Mouse (Mus musculus): ENCODE results near the gene Alas2. TPM values are rescaled to one million over a fixed set of nuclear protein-coding genes. Genes with fewer than 3 reads are reported as not detected.

Alas2 gene
- polyA plus RNA-seq (2012; rRNA removed): 0.19 and 0.47 TPM in 2 replicates

DNA sequence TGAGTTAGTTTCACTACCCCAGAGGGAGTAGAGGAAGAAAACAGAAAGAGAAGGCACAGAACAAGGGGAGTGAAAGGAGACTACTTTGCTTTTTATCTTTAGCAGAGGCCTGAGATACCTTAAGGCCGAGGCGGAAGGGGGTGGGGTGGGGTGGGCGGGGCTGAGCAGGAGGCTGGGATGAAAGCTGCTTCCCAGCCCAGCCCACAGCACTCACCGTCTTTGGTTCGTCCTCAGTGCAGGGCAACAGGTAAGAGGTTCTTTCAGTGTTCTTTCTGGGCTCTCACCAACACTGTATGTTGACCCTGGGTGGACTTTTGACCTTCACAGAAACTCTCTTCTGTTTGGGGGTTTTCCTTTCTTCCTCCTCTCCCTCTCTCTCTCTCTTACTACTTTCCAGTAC, at the start of gene Alas2:
TSS of gene Alas2 (plus strand) at position 137 of the 400 bp plus-strand sequence.
- no peak within 1 kb of the TSS for H3K4me3 ChIP-seq (ENCODE audit: low read depth, low read length)
- H3K36me3 ChIP-seq (ENCODE audit: control insufficient read depth, insufficient read depth, low read length): no peaks in the 10 kb centered on the region
- H3K27me3 ChIP-seq (ENCODE audit: control insufficient read depth, insufficient read depth, low read length): no peaks in the 10 kb centered on the region
- no peak within 1 kb of the TSS for H3K27ac ChIP-seq (ENCODE audit: insufficient read depth, low read depth, low read length)
- no peak for TF ChIP-seq CTCF (IDR thresholded peaks at IDR 0.05; ENCODE audit: extremely low read depth, insufficient read length, insufficient replicate concordance, low read depth, low read length)
- no peak for TF ChIP-seq POLR2A (IDR thresholded peaks at IDR 0.05; ENCODE audit: low read depth, low read length)
- 54% methylated on average over 5 of the region's 5 CpGs for WGBS
- H3K4me1 ChIP-seq (ENCODE audit: control insufficient read depth, insufficient read depth, insufficient read length, low read length): no peaks in the 10 kb centered on the region

DNA sequence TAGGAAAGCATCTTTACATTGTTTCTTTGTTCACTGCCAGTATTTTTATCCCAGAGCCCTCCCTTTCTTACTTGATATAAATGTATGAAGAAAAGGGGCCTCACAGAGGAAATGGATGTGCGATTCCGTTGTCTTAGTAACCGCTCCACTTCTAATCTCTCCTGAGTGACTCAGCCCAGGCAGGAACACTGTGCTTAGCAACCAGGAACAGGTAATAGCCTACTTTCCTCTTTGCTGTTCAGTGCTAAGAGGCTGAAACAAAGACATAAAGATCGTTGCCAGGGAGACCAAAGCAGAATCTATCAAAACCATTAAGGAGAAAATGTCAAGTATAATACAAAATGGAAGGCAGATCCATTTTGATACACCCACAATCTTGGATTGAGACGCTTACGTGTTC, 38.5 kb upstream of the Alas2 start:
- Histone ChIP-seq H3K4me3 (ENCODE audit: low read depth, low read length) (no peak overlapping the region), H3K27ac (ENCODE audit: insufficient read depth, low read depth, low read length) (no peak overlapping the region), H3K27me3 (ENCODE audit: control insufficient read depth, insufficient read depth, low read length) (no peaks in the 10 kb centered on the region), H3K4me1 (ENCODE audit: control insufficient read depth, insufficient read depth, insufficient read length, low read length) (no peaks in the 10 kb centered on the region), H3K36me3 (ENCODE audit: control insufficient read depth, insufficient read depth, low read length) (peaks cover 1% of the 10 kb centered on the region; the same call in 1 of the 2 replicates)
- TF ChIP-seq CTCF (IDR thresholded peaks at IDR 0.05; ENCODE audit: extremely low read depth, insufficient read length, insufficient replicate concordance, low read depth, low read length) (no peak), POLR2A (IDR thresholded peaks at IDR 0.05; ENCODE audit: low read depth, low read length) (no peak)
- 79% methylated on average over 6 of the region's 6 CpGs for WGBS

DNA sequence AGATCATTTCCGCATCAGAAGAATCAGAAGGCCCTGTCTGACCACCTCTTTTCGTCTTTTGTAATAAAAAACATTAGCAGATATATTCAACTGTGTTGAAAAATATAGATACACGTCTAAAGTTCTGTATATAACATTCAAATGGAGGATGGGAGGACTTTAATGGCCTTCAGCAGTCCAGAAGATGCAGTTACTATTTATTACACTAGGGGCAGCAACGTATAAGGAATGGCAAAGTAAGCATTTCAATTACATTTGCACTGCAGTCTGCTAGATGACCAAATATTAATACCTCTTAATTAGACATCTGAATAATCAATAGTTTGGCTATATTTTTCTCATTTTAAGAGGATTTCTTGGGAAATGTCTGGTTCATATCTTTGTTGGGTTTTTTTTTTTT, 36.5 kb upstream of the Alas2 start:
- WGBS: 41% methylated on average over 4 of the region's 4 CpGs
- H3K27me3 ChIP-seq (ENCODE audit: control insufficient read depth, insufficient read depth, low read length): no peaks in the 10 kb centered on the region

DNA sequence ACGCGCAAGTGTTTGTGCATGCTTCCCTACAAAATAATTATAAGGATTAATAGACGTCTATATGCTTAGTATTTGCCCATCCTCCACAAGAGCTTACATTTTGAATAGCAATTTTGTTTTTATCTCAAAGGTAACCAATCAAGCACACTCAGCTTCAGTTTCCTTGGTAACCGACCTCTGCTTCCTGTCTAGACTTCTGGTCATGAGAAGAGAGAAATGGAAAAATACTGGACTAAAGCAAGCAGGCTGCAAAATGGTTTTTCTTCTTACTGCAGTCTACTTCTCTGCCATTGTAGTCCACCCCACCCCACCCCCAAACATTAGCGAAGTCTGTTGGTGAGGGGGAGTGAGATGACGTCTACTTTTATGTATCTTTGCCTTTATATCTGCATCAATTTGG, 35.9 kb upstream of the Alas2 start:
- Histone ChIP-seq H3K36me3 (ENCODE audit: control insufficient read depth, insufficient read depth, low read length) (peaks cover 1% of the 10 kb centered on the region; the same call in 1 of the 2 replicates), H3K4me1 (ENCODE audit: control insufficient read depth, insufficient read depth, insufficient read length, low read length) (no peaks in the 10 kb centered on the region), H3K27ac (ENCODE audit: insufficient read depth, low read depth, low read length) (no peak overlapping the region), H3K27me3 (ENCODE audit: control insufficient read depth, insufficient read depth, low read length) (no peaks in the 10 kb centered on the region), H3K4me3 (ENCODE audit: low read depth, low read length) (no peak overlapping the region)
- no peak for TF ChIP-seq CTCF (IDR thresholded peaks at IDR 0.05; ENCODE audit: extremely low read depth, insufficient read length, insufficient replicate concordance, low read depth, low read length)
- no peak for TF ChIP-seq POLR2A (IDR thresholded peaks at IDR 0.05; ENCODE audit: low read depth, low read length)
- WGBS: 80% methylated on average over 6 of the region's 6 CpGs

More for the DNA sequence above, 36.5 kb upstream of the Alas2 start:
- Histone ChIP-seq H3K4me3 (ENCODE audit: low read depth, low read length) (no peak overlapping the region), H3K27ac (ENCODE audit: insufficient read depth, low read depth, low read length) (no peak overlapping the region), H3K36me3 (ENCODE audit: control insufficient read depth, insufficient read depth, low read length) (peaks cover 1% of the 10 kb centered on the region; the same call in 1 of the 2 replicates), H3K4me1 (ENCODE audit: control insufficient read depth, insufficient read depth, insufficient read length, low read length) (no peaks in the 10 kb centered on the region)
- TF ChIP-seq POLR2A (IDR thresholded peaks at IDR 0.05; ENCODE audit: low read depth, low read length): no peak
- TF ChIP-seq CTCF (IDR thresholded peaks at IDR 0.05; ENCODE audit: extremely low read depth, insufficient read length, insufficient replicate concordance, low read depth, low read length): no peak

DNA sequence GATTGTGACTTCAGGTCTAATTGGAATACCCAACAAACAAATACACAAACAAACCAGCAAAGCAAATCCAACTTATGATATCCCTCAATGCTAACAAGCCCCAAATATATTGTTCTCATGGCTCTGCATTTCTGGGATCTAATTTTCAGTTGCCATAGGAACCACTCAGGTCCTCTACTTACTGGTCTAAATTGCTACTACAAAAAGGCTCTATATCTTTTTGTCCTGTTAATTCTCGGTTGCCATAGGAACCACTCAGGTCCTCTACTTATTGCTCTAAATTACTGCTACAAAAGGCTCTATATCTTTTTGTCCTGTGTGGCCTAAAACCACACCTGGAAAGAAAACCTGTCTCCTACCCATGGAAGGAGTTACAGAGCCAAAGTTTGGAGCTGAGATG, 33.0 kb upstream of the Alas2 start:
- no peak overlapping the region for H3K4me3 ChIP-seq (ENCODE audit: low read depth, low read length)
- TF ChIP-seq POLR2A (IDR thresholded peaks at IDR 0.05; ENCODE audit: low read depth, low read length): no peak
- H3K27me3 ChIP-seq (ENCODE audit: control insufficient read depth, insufficient read depth, low read length): no peaks in the 10 kb centered on the region
- H3K4me1 ChIP-seq (ENCODE audit: control insufficient read depth, insufficient read depth, insufficient read length, low read length): no peaks in the 10 kb centered on the region
- 83% methylated on average over 1 of the region's 1 CpGs for WGBS
- no peak overlapping the region for H3K27ac ChIP-seq (ENCODE audit: insufficient read depth, low read depth, low read length)
- no peaks in the 10 kb centered on the region for H3K36me3 ChIP-seq (ENCODE audit: control insufficient read depth, insufficient read depth, low read length)

DNA sequence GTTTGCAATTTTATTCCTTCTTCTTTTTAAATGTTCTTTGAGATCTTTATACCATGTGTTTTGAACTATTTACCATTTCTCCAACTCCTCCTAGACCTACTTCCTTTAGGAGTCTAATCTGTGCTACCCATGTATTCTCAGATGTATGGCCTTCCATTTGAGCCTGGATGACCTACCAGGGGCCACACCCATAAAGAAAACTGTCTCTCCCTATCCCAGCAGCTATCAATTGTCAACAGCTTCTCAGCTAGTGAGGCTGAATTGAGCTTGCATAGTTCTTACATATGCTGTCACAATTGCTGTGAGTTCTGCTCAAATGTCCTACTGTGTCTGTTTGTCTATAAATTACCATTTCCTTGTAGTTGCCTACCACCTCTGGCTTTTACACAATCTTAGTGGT, 31.2 kb upstream of the Alas2 start:
- H3K27ac ChIP-seq (ENCODE audit: insufficient read depth, low read depth, low read length): no peak overlapping the region
- TF ChIP-seq CTCF (IDR thresholded peaks at IDR 0.05; ENCODE audit: extremely low read depth, insufficient read length, insufficient replicate concordance, low read depth, low read length) (no peak), POLR2A (IDR thresholded peaks at IDR 0.05; ENCODE audit: low read depth, low read length) (no peak)
- no peak overlapping the region for H3K4me3 ChIP-seq (ENCODE audit: low read depth, low read length)
- no peaks in the 10 kb centered on the region for H3K36me3 ChIP-seq (ENCODE audit: control insufficient read depth, insufficient read depth, low read length)
- no peaks in the 10 kb centered on the region for H3K4me1 ChIP-seq (ENCODE audit: control insufficient read depth, insufficient read depth, insufficient read length, low read length)
- H3K27me3 ChIP-seq (ENCODE audit: control insufficient read depth, insufficient read depth, low read length): no peaks in the 10 kb centered on the region

DNA sequence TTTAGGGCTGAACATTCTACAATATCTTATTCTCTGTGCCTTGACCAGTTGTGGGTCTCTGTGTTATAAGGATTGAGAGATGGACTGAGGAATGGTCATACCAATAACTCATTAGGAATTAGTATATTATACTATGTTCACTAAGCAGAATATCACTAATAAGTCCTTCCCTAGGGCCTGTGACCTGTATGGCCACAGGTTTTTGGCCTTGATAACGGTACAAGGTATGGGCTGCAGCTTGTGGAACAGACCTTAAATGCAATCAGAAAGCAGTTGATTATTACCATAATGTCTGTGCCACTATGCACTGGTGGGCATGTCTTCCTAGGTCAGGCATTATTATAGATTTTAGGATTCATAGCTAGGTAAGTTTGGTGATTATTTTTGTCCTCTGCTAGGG, 30.7 kb upstream of the Alas2 start:
- Histone ChIP-seq H3K4me3 (ENCODE audit: low read depth, low read length) (no peak overlapping the region), H3K27me3 (ENCODE audit: control insufficient read depth, insufficient read depth, low read length) (no peaks in the 10 kb centered on the region), H3K36me3 (ENCODE audit: control insufficient read depth, insufficient read depth, low read length) (no peaks in the 10 kb centered on the region), H3K4me1 (ENCODE audit: control insufficient read depth, insufficient read depth, insufficient read length, low read length) (no peaks in the 10 kb centered on the region), H3K27ac (ENCODE audit: insufficient read depth, low read depth, low read length) (no peak overlapping the region)
- no peak for TF ChIP-seq POLR2A (IDR thresholded peaks at IDR 0.05; ENCODE audit: low read depth, low read length)
- TF ChIP-seq CTCF (IDR thresholded peaks at IDR 0.05; ENCODE audit: extremely low read depth, insufficient read length, insufficient replicate concordance, low read depth, low read length): no peak
- WGBS: 88% methylated on average over 1 of the region's 1 CpGs

DNA sequence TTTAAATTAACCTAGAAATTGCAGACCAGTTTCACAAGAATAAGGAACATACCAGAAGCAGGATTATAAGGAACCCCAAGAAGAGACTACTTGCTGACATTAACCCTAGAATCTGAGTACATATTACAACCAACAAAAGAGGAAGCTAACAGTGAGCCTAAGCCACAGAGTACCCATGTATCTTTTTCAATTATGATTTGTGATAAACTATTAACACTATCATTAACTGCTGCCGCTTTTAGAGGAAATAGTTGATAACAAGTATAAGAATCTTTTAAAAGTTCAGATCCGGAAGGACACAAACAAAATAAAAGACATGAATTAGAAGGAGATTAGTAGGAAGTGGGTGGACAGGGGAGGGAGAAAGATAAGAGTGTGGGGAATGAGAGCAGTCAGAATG, 7.1 kb upstream of the Alas2 start:
- Histone ChIP-seq H3K4me1 (ENCODE audit: control insufficient read depth, insufficient read depth, insufficient read length, low read length) (no peaks in the 10 kb centered on the region), H3K4me3 (ENCODE audit: low read depth, low read length) (no peak overlapping the region), H3K36me3 (ENCODE audit: control insufficient read depth, insufficient read depth, low read length) (no peaks in the 10 kb centered on the region), H3K27me3 (ENCODE audit: control insufficient read depth, insufficient read depth, low read length) (no peaks in the 10 kb centered on the region), H3K27ac (ENCODE audit: insufficient read depth, low read depth, low read length) (no peak overlapping the region)
- 89% methylated on average over 2 of the region's 2 CpGs for WGBS
- no peak for TF ChIP-seq POLR2A (IDR thresholded peaks at IDR 0.05; ENCODE audit: low read depth, low read length)
- no peak for TF ChIP-seq CTCF (IDR thresholded peaks at IDR 0.05; ENCODE audit: extremely low read depth, insufficient read length, insufficient replicate concordance, low read depth, low read length)

Data from small intestine, adult 2 months (tissue).